Mouse (Mus musculus) heart, embryonic 10.5 days (tissue): ENCODE measurements around the gene Zfp688. TPM values are rescaled to one million over a fixed set of nuclear protein-coding genes. Genes with fewer than 3 reads are reported as not detected.
"Not testable (repeated sequence)": the region's sequence is repeated elsewhere in the genome, so short reads cannot be mapped to it uniquely, and the experiment has no call there.

Experiments
- DNase-seq: peaks from one replicate; pipeline ENCODE4 v3.0.0-alpha.2; 2017; ENCODE audit warnings: low spot score
- H3K27ac ChIP-seq: fragments of 300-500 bp; sonication (generic); 2 replicates; pipeline ENCODE4 v1.5.1; 2016; ENCODE audit warnings: mild to moderate bottlenecking
- H3K27me3 ChIP-seq: fragments of 300-500 bp; sonication (generic); 2 replicates; pipeline ENCODE4 v1.6.1; 2016; ENCODE audit warnings: mild to moderate bottlenecking; ENCODE audit not compliant: poor library complexity, insufficient read depth, severe bottlenecking
- H3K36me3 ChIP-seq: fragments of 300-500 bp; sonication (generic); 2 replicates; pipeline ENCODE4 v1.6.1; 2016; ENCODE audit warnings: mild to moderate bottlenecking, moderate library complexity
- H3K4me1 ChIP-seq: fragments of 300-500 bp; sonication (generic); 2 replicates; pipeline ENCODE4 v1.6.1; 2016; ENCODE audit warnings: mild to moderate bottlenecking
- H3K4me3 ChIP-seq: fragments of 300-500 bp; sonication (generic); 2 replicates; pipeline ENCODE4 v1.5.1; 2016; ENCODE audit warnings: mild to moderate bottlenecking, moderate library complexity
- H3K9me3 ChIP-seq: fragments of 300-500 bp; sonication (generic); 2 replicates; pipeline ENCODE4 v1.6.1; 2016; ENCODE audit warnings: mild to moderate bottlenecking, moderate library complexity
- WGBS: fragments of 180-500 bp; shearing (Covaris S2); methylation state at CpG from one replicate; pipeline ENCODE4 v1.1.7; 2016; 5-methylcytosine and 5-hydroxymethylcytosine counted together
- polyA plus RNA-seq: library from polyadenylated mRNA; unstranded; fragments of >200 nt; fragmentation: Nextera tagmentation; extraction: Ambion mirVana; gene quantifications from 2 replicates; pipeline ENCODE4 v1.2.1, GENCODE M21; 2016

Gene Zfp688
- 20.9 and 26.8 TPM in 2 replicates for polyA plus RNA-seq

- Histone ChIP-seq H3K9me3 (no peaks in the 10 kb centered on the region), H3K27ac (peak within 1 kb of the TSS; percentile 91), H3K36me3 (peaks cover 27% of the 10 kb centered on the region), H3K4me3 (peak within 1 kb of the TSS; percentile 90), H3K27me3 (peaks cover 19% of the 10 kb centered on the region), H3K4me1 (peaks cover 16% of the 10 kb centered on the region)
- under 1% methylated on average over 48 of the region's 48 CpGs for WGBS
- DNase-seq, result peak; percentile 97
These were observed at the start of gene Zfp688 for GRCm38 (mm10) chr7:127421388-127422191. Gene Zfp688 (minus strand): TSS chr7:127422068.

DNA sequence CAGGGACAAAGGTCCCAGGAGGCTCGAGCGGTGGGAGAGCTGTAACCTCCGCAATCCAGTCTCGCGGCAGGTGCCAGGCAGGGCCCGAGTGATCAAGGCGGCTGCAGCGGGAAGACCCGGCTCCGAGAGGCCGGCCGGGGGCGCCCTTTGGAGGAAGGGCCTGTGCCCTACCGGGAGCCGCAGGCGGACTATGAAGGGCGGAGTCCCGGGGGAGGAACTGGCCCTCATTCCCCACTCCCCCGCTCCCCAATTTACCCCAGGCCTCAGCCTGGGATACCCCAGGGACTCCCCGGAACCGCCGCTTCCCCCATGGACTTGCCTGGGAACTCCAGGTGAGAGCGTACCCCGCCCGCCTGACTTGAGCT, 49.8 kb upstream of the Zfp688 start:
- Histone ChIP-seq H3K27ac (peak overlapping the region; percentile 97), H3K4me1 (peaks cover 8% of the 10 kb centered on the region), H3K4me3 (peak overlapping the region; percentile 92), H3K36me3 (peaks cover 54% of the 10 kb centered on the region), H3K9me3 (no peaks in the 10 kb centered on the region), H3K27me3 (no peaks in the 10 kb centered on the region)
- no peak for DNase-seq
- 1% methylated on average over 22 of the region's 25 CpGs for WGBS

- peaks cover 8% of the 10 kb centered on the region for H3K4me1 ChIP-seq
- peak overlapping the region; percentile 92 for H3K4me3 ChIP-seq
- peaks cover 54% of the 10 kb centered on the region for H3K36me3 ChIP-seq
- no peaks in the 10 kb centered on the region for H3K27me3 ChIP-seq
- peak; percentile 98 for DNase-seq
- WGBS, result under 1% methylated on average over 46 of the region's 46 CpGs
- H3K27ac ChIP-seq, result peak overlapping the region; percentile 97
- H3K9me3 ChIP-seq, result no peaks in the 10 kb centered on the region
These were observed 49.1 kb upstream of the Zfp688 start for GRCm38 (mm10) chr7:127470743-127471645.

- peak; percentile 57 for DNase-seq
- Histone ChIP-seq H3K27me3 (no peaks in the 10 kb centered on the region), H3K36me3 (peaks cover 53% of the 10 kb centered on the region), H3K9me3 (no peaks in the 10 kb centered on the region), H3K4me1 (peaks cover 8% of the 10 kb centered on the region), H3K4me3 (peak overlapping the region; percentile 92), H3K27ac (peak overlapping the region; percentile 97)
- WGBS, result 9% methylated on average over 10 of the region's 10 CpGs
These were observed 48.3 kb upstream of the Zfp688 start for GRCm38 (mm10) chr7:127470011-127470715.

DNA sequence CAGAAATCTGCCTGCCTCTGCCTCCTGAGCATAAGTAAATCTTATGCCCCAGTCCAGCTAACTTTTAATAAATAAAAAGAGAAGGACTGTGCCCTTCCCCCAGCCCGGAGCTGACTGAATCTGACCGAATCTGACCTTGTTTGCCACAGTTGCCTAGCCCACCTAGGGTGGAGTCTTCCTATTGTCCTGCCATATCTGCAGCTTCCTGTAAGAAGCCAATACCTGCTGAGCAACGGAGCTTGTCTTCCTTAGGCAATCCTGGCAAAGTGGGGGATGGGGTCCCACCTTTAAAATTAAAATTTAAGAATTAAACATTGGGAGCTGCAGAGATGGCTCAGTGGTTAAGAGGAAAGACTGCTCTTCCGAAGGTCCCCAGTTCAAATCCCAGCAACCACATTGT, 44.7 kb upstream of the Zfp688 start:
- no peak overlapping the region for H3K27ac ChIP-seq
- 90% methylated on average over 4 of the region's 4 CpGs for WGBS
- peaks cover 54% of the 10 kb centered on the region for H3K36me3 ChIP-seq
- H3K4me1 ChIP-seq, result no peaks in the 10 kb centered on the region
- H3K4me3 ChIP-seq, result no peak overlapping the region
- H3K27me3 ChIP-seq, result no peaks in the 10 kb centered on the region
- DNase-seq, result no peak
- no peaks in the 10 kb centered on the region for H3K9me3 ChIP-seq

DNA sequence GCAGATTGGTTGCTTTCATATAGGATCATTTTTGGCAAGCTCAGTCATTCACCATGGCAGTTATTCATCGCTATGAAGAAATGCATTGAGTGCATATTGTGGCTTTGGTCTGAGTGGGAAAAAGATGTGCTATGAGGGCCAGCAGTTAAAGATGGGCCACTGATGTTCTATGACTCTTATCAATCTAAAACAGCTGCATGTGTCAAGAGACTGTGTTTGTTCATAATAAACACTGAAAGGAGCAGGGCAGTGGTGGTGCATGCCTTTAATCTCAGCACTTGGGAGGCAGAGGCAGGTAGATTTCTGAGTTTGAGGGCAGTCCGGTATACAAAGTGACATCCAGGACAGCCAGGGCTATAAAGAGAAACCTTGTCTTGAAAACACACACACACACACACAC, 43.8 kb upstream of the Zfp688 start:
- peaks cover 62% of the 10 kb centered on the region for H3K36me3 ChIP-seq
- not testable (repeated sequence) for H3K4me3 ChIP-seq, DNase-seq, H3K9me3 ChIP-seq, H3K27ac ChIP-seq, H3K4me1 ChIP-seq, H3K27me3 ChIP-seq
- 89% methylated on average over 2 of the region's 2 CpGs for WGBS

DNA sequence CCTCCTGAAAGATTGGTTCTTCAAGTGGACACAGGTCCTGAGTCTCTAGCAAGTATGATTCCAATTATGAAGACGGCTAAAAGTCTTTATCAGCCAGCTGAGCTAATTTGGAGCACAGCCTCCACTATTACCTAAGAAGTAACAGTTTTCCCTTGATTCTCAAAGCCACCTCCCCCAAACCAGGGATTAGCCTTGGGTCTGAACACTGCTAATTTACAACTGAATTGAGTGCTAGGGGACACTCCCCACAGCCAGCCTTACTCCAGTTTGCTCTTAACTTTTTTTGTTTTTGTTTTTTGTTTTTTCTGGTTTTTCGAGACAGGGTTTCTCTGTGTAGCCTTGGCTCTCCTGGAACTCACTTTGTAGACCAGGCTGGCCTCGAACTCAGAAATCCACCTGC, 43.3 kb upstream of the Zfp688 start:
- Histone ChIP-seq H3K4me3 (no peak overlapping the region), H3K27ac (no peak overlapping the region), H3K27me3 (no peaks in the 10 kb centered on the region), H3K36me3 (peaks cover 67% of the 10 kb centered on the region), H3K4me1 (no peaks in the 10 kb centered on the region), H3K9me3 (no peaks in the 10 kb centered on the region)
- DNase-seq, result no peak
- 88% methylated on average over 3 of the region's 3 CpGs for WGBS

DNA sequence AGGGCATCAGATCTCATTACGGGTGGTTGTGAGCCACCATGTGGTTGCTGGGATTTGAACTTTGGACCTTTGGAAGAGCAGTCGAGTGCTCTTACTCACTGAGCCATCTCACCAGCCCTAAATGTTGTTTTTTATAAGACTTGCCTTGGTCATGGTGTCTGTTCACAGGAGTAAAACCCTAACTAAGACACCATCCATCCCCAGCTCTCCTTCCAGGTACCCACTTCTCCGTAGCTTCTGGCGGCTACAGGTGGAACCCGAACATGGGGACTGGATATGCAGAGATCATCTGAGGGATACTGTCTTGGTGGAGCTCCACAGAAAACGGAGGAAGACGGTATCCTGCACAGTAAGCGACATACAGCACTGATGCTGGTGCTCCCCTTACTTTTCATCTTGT, 37.4 kb upstream of the Zfp688 start, which contains the start of gene Prr14:
TSS of gene Prr14 (plus strand) at position 301 of the 400 bp plus-strand sequence.
- 95% methylated on average over 8 of the region's 8 CpGs for WGBS
- H3K27ac ChIP-seq, H3K4me3 ChIP-seq, H3K9me3 ChIP-seq, DNase-seq, H3K27me3 ChIP-seq, H3K4me1 ChIP-seq: not testable (repeated sequence)
- peaks cover 78% of the 10 kb centered on the region for H3K36me3 ChIP-seq

- WGBS, result 86% methylated on average over 3 of the region's 3 CpGs
- not testable (repeated sequence) for H3K27ac ChIP-seq, H3K4me3 ChIP-seq, DNase-seq, H3K9me3 ChIP-seq, H3K27me3 ChIP-seq, H3K4me1 ChIP-seq
- peaks cover 75% of the 10 kb centered on the region for H3K36me3 ChIP-seq
These were observed 36.7 kb upstream of the Zfp688 start for GRCm38 (mm10) chr7:127458371-127459122.

- H3K27me3 ChIP-seq, result no peaks in the 10 kb centered on the region
- DNase-seq, result no peak
- H3K9me3 ChIP-seq, result no peaks in the 10 kb centered on the region
- H3K36me3 ChIP-seq, result peaks cover 71% of the 10 kb centered on the region
- no peak overlapping the region for H3K27ac ChIP-seq
- 88% methylated on average over 7 of the region's 7 CpGs for WGBS
- H3K4me3 ChIP-seq, result no peak overlapping the region
- H3K4me1 ChIP-seq, result peaks cover 27% of the 10 kb centered on the region
These were observed 33.0 kb upstream of the Zfp688 start for GRCm38 (mm10) chr7:127454905-127455304.

- H3K27me3 ChIP-seq, result no peaks in the 10 kb centered on the region
- H3K9me3 ChIP-seq, result no peaks in the 10 kb centered on the region
- H3K36me3 ChIP-seq, result peaks cover 60% of the 10 kb centered on the region
- DNase-seq, result peak; percentile 64
- peaks cover 35% of the 10 kb centered on the region for H3K4me1 ChIP-seq
- no peak overlapping the region for H3K27ac ChIP-seq
- 96% methylated on average over 2 of the region's 2 CpGs for WGBS
- H3K4me3 ChIP-seq, result no peak overlapping the region
These were observed 31.2 kb upstream of the Zfp688 start for GRCm38 (mm10) chr7:127453056-127453455.

DNA sequence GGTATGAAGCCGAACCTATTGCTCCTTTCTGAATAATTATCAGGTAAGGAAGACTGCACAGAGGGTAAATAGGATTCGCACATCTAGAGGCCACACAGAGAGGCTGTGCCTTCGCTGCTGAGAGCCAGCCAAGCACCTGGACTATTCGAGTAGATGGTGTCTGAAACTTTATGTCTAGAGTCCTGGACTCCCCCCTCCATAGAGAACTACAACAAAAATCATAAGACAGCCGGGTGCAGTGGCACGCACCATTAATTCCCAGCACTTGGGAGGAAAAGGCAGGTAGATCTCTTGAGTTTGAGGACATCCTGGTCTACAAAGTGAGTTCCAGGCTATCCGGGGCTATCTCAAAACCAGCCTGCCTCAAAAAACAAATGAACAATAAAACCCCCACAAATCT, 28.1 kb upstream of the Zfp688 start:
- Histone ChIP-seq H3K36me3 (peaks cover 52% of the 10 kb centered on the region), H3K4me3 (peak overlapping the region; percentile 97), H3K27me3 (no peaks in the 10 kb centered on the region), H3K4me1 (peaks cover 37% of the 10 kb centered on the region), H3K27ac (peak overlapping the region; percentile 98; the same call in 1 of the 2 replicates), H3K9me3 (no peaks in the 10 kb centered on the region)
- 87% methylated on average over 7 of the region's 7 CpGs for WGBS
- DNase-seq, result no peak
